Mouse (Mus musculus): ENCODE results near the gene Mthfd1l.

DNA sequence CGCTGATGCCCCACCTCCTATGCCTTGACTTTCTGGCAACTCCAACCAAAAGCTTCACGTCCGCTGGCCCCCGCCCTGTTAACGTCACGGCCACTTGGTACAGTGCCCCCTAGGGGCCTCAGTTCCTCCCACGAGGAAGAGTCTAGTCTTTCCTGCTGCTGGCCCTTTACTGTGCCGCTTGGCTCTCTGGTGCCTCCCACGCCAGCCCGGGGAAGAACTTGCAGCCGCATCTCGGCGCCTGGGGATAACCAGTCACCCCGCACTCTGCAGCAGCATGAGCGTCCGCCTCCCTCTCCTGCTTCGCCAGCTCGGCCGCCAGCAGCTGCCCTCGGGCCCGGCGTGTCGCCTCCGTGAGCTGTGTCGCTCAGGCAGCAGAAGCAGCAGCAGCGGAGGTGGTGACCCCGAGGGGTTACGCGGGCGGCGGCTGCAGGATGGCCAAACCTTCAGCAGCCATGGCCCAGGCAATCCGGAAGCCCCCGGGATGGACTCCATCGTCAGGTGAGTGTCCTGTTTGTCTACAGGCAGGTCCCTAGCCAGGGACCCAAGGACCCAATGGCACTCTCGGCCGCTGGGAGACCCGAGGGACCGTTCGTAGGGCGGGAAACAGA lies at the start of gene Mthfd1l:
- TF ChIP-seq POLR2A (IDR thresholded peaks at IDR 0.05; ENCODE audit: insufficient read depth, low read length) (no peak), CTCF (IDR thresholded peaks at IDR 0.05; ENCODE audit: low read depth, low read length) (peak; percentile 62), EP300 (IDR thresholded peaks at IDR 0.05; ENCODE audit: insufficient read depth, low read depth, low read length) (0 out of 2 replicates have a peak, but pooled peaks have one; percentile 45)
